16 mouse cellular contexts compared by ENCODE assay signal in genomic region chr10:12916376-12916775, GRCm38 (mm10). TPM values are rescaled to one million over a fixed set of nuclear protein-coding genes. Genes with fewer than 3 reads are reported as not detected.
DNase-seq lines count a peak whose midpoint lies in the region; TF ChIP-seq lines count a peak whose summit lies in the region.
"Had no signal": no experiment of that assay in that cellular context is flagged by ENCODE, and none has a peak within 500 bp of the region (broad histone marks: within the 10 kb centered on the region; RNA-seq: fewer than 3 reads in every experiment).

No protein-coding gene starts in this region.

- no peak overlapping the region for H3K4me3 ChIP-seq in gastrocnemius, adult 2 months
- no peak overlapping the region for H3K4me3 ChIP-seq in cortical plate, adult 2 months (ENCODE audit: insufficient read depth, low read length)
- H3K4me3 ChIP-seq: hindbrain, embryonic 12.5 days; hindbrain, embryonic 15.5 days had no signal

- TF ChIP-seq CTCF in gastrocnemius, adult 2 months (IDR thresholded peaks at IDR 0.05): no peak
- TF ChIP-seq CTCF in cortical plate, adult 2 months (IDR thresholded peaks at IDR 0.05; ENCODE audit: extremely low read depth, insufficient read depth, low read length): no peak

- DNase-seq in gastrocnemius, adult 2 months: no peak
- no peak for DNase-seq in gastrocnemius, postnatal 14 days
- DNase-seq in 3T3-L1 (ENCODE audit: low read depth, low spot score): peak; percentile 66
- DNase-seq in frontal cortex, postnatal 14 days (ENCODE audit: low spot score in 2 of 2): no peak
- DNase-seq in yolk sac, embryonic 10.5 days (ENCODE audit: low spot score): no peak
- DNase-seq: adrenal gland, adult 8-10 months; adrenal gland, postnatal 25 days; cerebellum, adult 11-12 months; cerebellum, adult 8-10 months; cerebellum, postnatal 10 days; cerebellum, postnatal 36 days; forebrain, postnatal 0 days; gastrocnemius, postnatal 10 days had no signal

- TF ChIP-seq POLR2A in cortical plate, adult 2 months (IDR thresholded peaks at IDR 0.05; ENCODE audit: extremely low read depth, insufficient read depth, low read length): no peak

- peak overlapping the region; percentile 61 for H3K27ac ChIP-seq in gastrocnemius, adult 2 months
- H3K27ac ChIP-seq in cortical plate, adult 2 months (ENCODE audit: insufficient read depth, low read length): peak overlapping the region; percentile 58; the same call in 1 of the 2 replicates
- H3K27ac ChIP-seq: hindbrain, embryonic 12.5 days; hindbrain, embryonic 15.5 days had no signal

- intact Hi-C loops in gastrocnemius, adult 2 months (cut with DNase I): no loop called here
- intact Hi-C loops in gastrocnemius, postnatal 14 days (cut with DNase I; ENCODE audit: low total_unique reads): no loop called here

- no peaks in the 10 kb centered on the region for H3K4me1 ChIP-seq in cortical plate, adult 2 months (ENCODE audit: control insufficient read depth, insufficient read depth, low read length)
- H3K4me1 ChIP-seq: hindbrain, embryonic 15.5 days had no signal

RNA-seq across cellular contexts. Expression of gene Utrn, which starts 47.2 kb away (rescaled TPM):
- total RNA-seq in gastrocnemius, adult 2 months (2021): 10 to 100 TPM; 20.1 to 28.1 TPM
- total RNA-seq in gastrocnemius, postnatal 14 days (2021): 10 to 100 TPM; 37.1 to 44.7 TPM
- 32.3 and 35.6 TPM in 2 replicates for polyA plus RNA-seq in cortical plate, adult 2 months (2012; rRNA removed)

RNA-seq across cellular contexts. Expression of gene Stx11, which starts 47.7 kb away (rescaled TPM):
- under 1 TPM; 0.20 to 0.46 TPM for total RNA-seq in gastrocnemius, adult 2 months (2021)
- under 1 TPM; 0.44 to 0.47 TPM for total RNA-seq in gastrocnemius, postnatal 14 days (2021)
- polyA plus RNA-seq in cortical plate, adult 2 months (2012; rRNA removed): 0.15 and 0.25 TPM in 2 replicates
